ENCODE assay signal across 22 mouse cellular contexts in genomic region chr7:90148023-90148422, GRCm38 (mm10). TPM values are rescaled to one million over a fixed set of nuclear protein-coding genes. Genes with fewer than 3 reads are reported as not detected.
A peak's percentile ranks its signal among the peaks of the same experiment; 100 is the strongest.
DNase-seq lines count a peak whose midpoint lies in the region; ATAC-seq and TF ChIP-seq lines count a peak whose summit lies in the region.
"Had no signal": no experiment of that assay in that cellular context is flagged by ENCODE, and none has a peak within 500 bp of the region (broad histone marks: within the 10 kb centered on the region; RNA-seq: fewer than 3 reads in every experiment).

No protein-coding gene starts in this region.

- TF ChIP-seq CTCF in heart, adult 2 months (IDR thresholded peaks at IDR 0.05): no peak
- TF ChIP-seq CTCF in heart, postnatal 0 days (IDR thresholded peaks at IDR 0.05; ENCODE audit: low read depth): no peak

- 14% methylated on average over 2 of the region's 2 CpGs for WGBS in heart, adult 2 months
- WGBS in heart, embryonic 10.5 days: 28% methylated on average over 2 of the region's 2 CpGs
- 3% methylated on average over 2 of the region's 2 CpGs for WGBS in heart, postnatal 0 days
- WGBS in liver, embryonic 12.5 days (ENCODE audit: insufficient replicate concordance): 19% methylated on average over 2 of the region's 2 CpGs

- no peak for DNase-seq in heart, adult 2 months
- DNase-seq in heart, embryonic 10.5 days (ENCODE audit: low spot score): no peak
- DNase-seq in heart, postnatal 0 days (ENCODE audit: low spot score): no peak
- DNase-seq in heart, postnatal 14 days: no peak
- DNase-seq in ovary, adult 18-20 months (ENCODE audit: low spot score): no peak
- DNase-seq: adrenal gland, postnatal 36 days; cerebellum, adult 11-12 months; cerebellum, postnatal 10 days; forebrain, postnatal 0 days; gastrocnemius, postnatal 36 days; lung, adult 18-20 months; lung, postnatal 14 days; right cerebral cortex, postnatal 14 days; thymus, adult 2 months; thymus, postnatal 4 days had no signal

- H3K9me3 ChIP-seq in heart, embryonic 10.5 days: no peaks in the 10 kb centered on the region
- no peaks in the 10 kb centered on the region for H3K9me3 ChIP-seq in heart, postnatal 0 days (replicated peaks; ENCODE audit: control insufficient read depth, low read length)
- no peaks in the 10 kb centered on the region for H3K9me3 ChIP-seq in liver, embryonic 12.5 days (replicated peaks)
- H3K9me3 ChIP-seq: embryonic facial prominence, embryonic 10.5 days; hindbrain, embryonic 13.5 days; midbrain, embryonic 13.5 days had no signal

- peak overlapping the region; percentile 0; the same call in 1 of the 2 replicates for H3K4me2 ChIP-seq in heart, postnatal 0 days (ENCODE audit: low read depth, low read length)
- H3K4me2 ChIP-seq in liver, embryonic 12.5 days: peak overlapping the region; percentile 66
- H3K4me2 ChIP-seq: hindbrain, embryonic 13.5 days; midbrain, embryonic 13.5 days had no signal

- no peak for TF ChIP-seq EP300 in heart, adult 2 months (IDR thresholded peaks at IDR 0.05; ENCODE audit: insufficient read depth, low read depth, low read length)
- no peak for TF ChIP-seq EP300 in heart, postnatal 0 days (IDR thresholded peaks at IDR 0.05; ENCODE audit: low read depth)

- TF ChIP-seq POLR2A in heart, adult 2 months (IDR thresholded peaks at IDR 0.05; ENCODE audit: insufficient read depth, low read depth, low read length): no peak

- H3K27me3 ChIP-seq in heart, adult 2 months (ENCODE audit: control insufficient read depth, insufficient read depth, low read length): no peaks in the 10 kb centered on the region
- H3K27me3 ChIP-seq in heart, embryonic 10.5 days (ENCODE audit: insufficient read depth, poor library complexity, severe bottlenecking): no peaks in the 10 kb centered on the region
- H3K27me3 ChIP-seq in heart, postnatal 0 days (ENCODE audit: control insufficient read depth, insufficient read depth, low read length): no peaks in the 10 kb centered on the region
- no peaks in the 10 kb centered on the region for H3K27me3 ChIP-seq in liver, embryonic 12.5 days (replicated peaks)
- H3K27me3 ChIP-seq: hindbrain, embryonic 13.5 days; midbrain, embryonic 13.5 days had no signal

- ATAC-seq in heart, postnatal 0 days (ENCODE audit: insufficient read depth, low read depth): no peak
- peak; percentile 42 for ATAC-seq in liver, embryonic 12.5 days
- ATAC-seq in megakaryocyte-erythroid progenitor cell, adult 5-6 weeks (replicated peaks; ENCODE audit: low FRiP score, low TSS enrichment, poor library complexity, severe bottlenecking): 0 out of 2 replicates have a peak, but pooled peaks have one; percentile 15
- ATAC-seq: CD4-positive, CD25-positive, alpha-beta regulatory T cell, adult 4 months; forebrain, postnatal 0 days; midbrain, embryonic 13.5 days had no signal

- no peak overlapping the region for H3K4me3 ChIP-seq in heart, adult 2 months
- no peak overlapping the region for H3K4me3 ChIP-seq in heart, embryonic 10.5 days
- H3K4me3 ChIP-seq in heart, postnatal 0 days (ENCODE audit: low read depth, low read length): no peak overlapping the region
- H3K4me3 ChIP-seq in liver, embryonic 12.5 days: peak overlapping the region; percentile 31
- H3K4me3 ChIP-seq: embryonic facial prominence, embryonic 10.5 days; hindbrain, embryonic 13.5 days; midbrain, embryonic 13.5 days had no signal

- peaks cover 42% of the 10 kb centered on the region for H3K4me1 ChIP-seq in heart, adult 2 months (ENCODE audit: control insufficient read depth, insufficient read depth, low read length)
- peaks cover 40% of the 10 kb centered on the region for H3K4me1 ChIP-seq in heart, embryonic 10.5 days
- peaks cover 50% of the 10 kb centered on the region for H3K4me1 ChIP-seq in heart, postnatal 0 days (ENCODE audit: control insufficient read depth, insufficient read depth)
- peaks cover 80% of the 10 kb centered on the region for H3K4me1 ChIP-seq in liver, embryonic 12.5 days

- H3K79me2 ChIP-seq in heart, adult 2 months (replicated peaks; ENCODE audit: control insufficient read depth, insufficient read depth, low read length): peaks cover 4% of the 10 kb centered on the region; the same call in 1 of the 2 replicates

- peaks cover 62% of the 10 kb centered on the region for H3K36me3 ChIP-seq in heart, adult 2 months (ENCODE audit: control insufficient read depth, insufficient read depth, low read length)
- H3K36me3 ChIP-seq in heart, embryonic 10.5 days: no peaks in the 10 kb centered on the region
- H3K36me3 ChIP-seq in heart, postnatal 0 days (replicated peaks; ENCODE audit: control insufficient read depth, insufficient read depth, low read length): no peaks in the 10 kb centered on the region; the same call in 1 of the 2 replicates
- H3K36me3 ChIP-seq in liver, embryonic 12.5 days: peaks cover 27% of the 10 kb centered on the region
- H3K36me3 ChIP-seq: hindbrain, embryonic 13.5 days; midbrain, embryonic 13.5 days had no signal

- peak overlapping the region; percentile 78 for H3K27ac ChIP-seq in heart, adult 2 months
- H3K27ac ChIP-seq in heart, embryonic 10.5 days: no peak overlapping the region; the same call in 1 of the 2 replicates
- H3K27ac ChIP-seq in heart, postnatal 0 days (ENCODE audit: low read depth): peak overlapping the region; percentile 36; the same call in 1 of the 2 replicates
- H3K27ac ChIP-seq in liver, embryonic 12.5 days: peak overlapping the region; percentile 88
- H3K27ac ChIP-seq: embryonic facial prominence, embryonic 10.5 days; hindbrain, embryonic 13.5 days; midbrain, embryonic 13.5 days; stomach, postnatal 0 days had no signal

- H3K9ac ChIP-seq in heart, adult 2 months (ENCODE audit: low read depth, low read length): no peak overlapping the region
- H3K9ac ChIP-seq in heart, postnatal 0 days (replicated peaks; ENCODE audit: low read depth, low read length): no peak overlapping the region
- peak overlapping the region; percentile 78 for H3K9ac ChIP-seq in liver, embryonic 12.5 days
- H3K9ac ChIP-seq: forebrain, postnatal 0 days; hindbrain, embryonic 13.5 days; midbrain, embryonic 13.5 days had no signal

- intact Hi-C loops in heart, adult 2 months (cut with DNase I): no loop called here
- intact Hi-C loops in heart, postnatal 14 days (cut with DNase I): loop anchor here (10.0 kb wide), 1 partner anchor 297 kb away; the partner anchor contains the start of gene Crebzf

RNA-seq across cellular contexts. Expression of gene Picalm, which starts 18.0 kb away (rescaled TPM):
- 100 to 1,000 TPM in 1 of 2 experiments, 10 to 100 TPM in 1; 99.4 to 128 TPM for total RNA-seq in heart, adult 2 months (2021)
- polyA plus RNA-seq in heart, adult 2 months (2012; rRNA removed): 60.1 and 107 TPM in 2 replicates
- polyA plus RNA-seq in heart, embryonic 10.5 days (2016; fragmentation: Nextera tagmentation; extraction: Ambion mirVana): 29.5 and 29.8 TPM in 2 replicates
- 169 and 208 TPM in 2 replicates for total RNA-seq in heart, postnatal 0 days (2014; rRNA removed; ENCODE audit: low replicate concordance)
- 25.2 and 29.2 TPM in 2 replicates for polyA plus RNA-seq in heart, postnatal 0 days (2015; fragmentation: Nextera tagmentation; extraction: Ambion mirVana)
- 100 to 1,000 TPM; 167 to 180 TPM for total RNA-seq in heart, postnatal 14 days (2021)
- polyA plus RNA-seq in liver, embryonic 12.5 days (2016; fragmentation: Nextera tagmentation; extraction: Ambion mirVana): 71.1 and 73.2 TPM in 2 replicates
- 282 and 330 TPM in 2 replicates for total RNA-seq in megakaryocyte-erythroid progenitor cell, adult 5-6 weeks (2014; fragmentation: Nextera tagmentation)
- 338 and 342 TPM in 2 replicates for total RNA-seq in megakaryocyte-erythroid progenitor cell, adult 5-6 weeks (2017)
